Mouse (Mus musculus): ENCODE measurements at regions not wholly inside any gene's neighbourhood (a gene's known extent, or its start where the extent isn't known, plus 50 kb on each side); places are given as distances from the start of the nearest gene placed in this dataset.
A peak's percentile ranks its signal among the peaks of the same experiment; 100 is the strongest.
"Not testable (repeated sequence)": the region's sequence is repeated elsewhere in the genome, so short reads cannot be mapped to it uniquely, and the experiment has no call there.

- DNase-seq (ENCODE audit: low spot score in 2 of 2) = not testable (repeated sequence)
Measured at GRCm38 (mm10) chr3:31708367-31708766, 193.9 kb upstream of the Kcnmb2 start.

GRCm38 (mm10) chr3:31741289-31741688 lies 161.0 kb upstream of the Kcnmb2 start:
- no peak for DNase-seq (ENCODE audit: low spot score in 2 of 2)

- DNase-seq (ENCODE audit: low spot score in 2 of 2) = no peak
Measured at GRCm38 (mm10) chr3:31755881-31756280, 146.4 kb upstream of the Kcnmb2 start.

- no peak for DNase-seq (ENCODE audit: low spot score in 2 of 2)
Measured at GRCm38 (mm10) chr3:31769193-31769592, 133.1 kb upstream of the Kcnmb2 start.

GRCm38 (mm10) chr3:31790342-31790970 lies 111.9 kb upstream of the Kcnmb2 start:
- peak; percentile 53 to 61 for DNase-seq (ENCODE audit: low spot score in 2 of 2)

GRCm38 (mm10) chr3:31793466-31794040 lies 108.8 kb upstream of the Kcnmb2 start:
- DNase-seq (ENCODE audit: low spot score in 2 of 2) = no peak

GRCm38 (mm10) chr3:31796621-31797020 lies 105.7 kb upstream of the Kcnmb2 start:
- DNase-seq (ENCODE audit: low spot score in 2 of 2) = no peak

- no peak for DNase-seq (ENCODE audit: low spot score in 2 of 2)
Measured at GRCm38 (mm10) chr3:31799192-31799591, 103.1 kb upstream of the Kcnmb2 start.

GRCm38 (mm10) chr3:31804038-31804437 lies 98.3 kb upstream of the Kcnmb2 start:
- DNase-seq (ENCODE audit: low spot score in 2 of 2) = no peak

- DNase-seq (ENCODE audit: low spot score in 2 of 2) = no peak
Measured at GRCm38 (mm10) chr3:31807741-31808140, 94.6 kb upstream of the Kcnmb2 start.

- not testable (repeated sequence) for DNase-seq (ENCODE audit: low spot score in 2 of 2)
Measured at GRCm38 (mm10) chr3:31809131-31809530, 93.2 kb upstream of the Kcnmb2 start.

- DNase-seq (ENCODE audit: low spot score in 2 of 2) = no peak
Measured at GRCm38 (mm10) chr3:31811232-31811631, 91.1 kb upstream of the Kcnmb2 start.

GRCm38 (mm10) chr3:31831913-31832312 lies 70.4 kb upstream of the Kcnmb2 start:
- no peak for DNase-seq (ENCODE audit: low spot score in 2 of 2)

- no peak for DNase-seq (ENCODE audit: low spot score in 2 of 2)
Measured at GRCm38 (mm10) chr3:31841253-31841652, 61.1 kb upstream of the Kcnmb2 start.

GRCm38 (mm10) chr3:31847087-31847486 lies 55.2 kb upstream of the Kcnmb2 start:
- no peak for DNase-seq (ENCODE audit: low spot score in 2 of 2)

Data from layer of hippocampus, postnatal 10 days (tissue).